Mouse (Mus musculus) v-Abl transformed pro-B cells (cell line): ENCODE measurements around the gene Rerg.

Experiments
- in situ Hi-C, 2 experiments: fragments of 400-800 bp; cut with MboI; formaldehyde crosslinking; loops; one replicate each; pipeline ENCODE4 v1.15.1; 2025; ENCODE audit not compliant: unreplicated experiment in 2 of 2

Gene Rerg

GRCm38 (mm10) chr6:137138822-137139221 lies 31.5 kb downstream of the Rerg start:
- in situ Hi-C loops = no loop called here

- in situ Hi-C loops = no loop called here
Observed at GRCm38 (mm10) chr6:137138391-137138790, 31.9 kb downstream of the Rerg start.

GRCm38 (mm10) chr6:137136401-137136800 lies 33.9 kb downstream of the Rerg start:
- in situ Hi-C loops = no loop called here

- in situ Hi-C loops = no loop called here
Observed at GRCm38 (mm10) chr6:137135506-137136391, 34.5 kb downstream of the Rerg start.

GRCm38 (mm10) chr6:137131794-137132193 lies 38.5 kb downstream of the Rerg start:
- in situ Hi-C loops = no loop called here

GRCm38 (mm10) chr6:137131349-137131748 lies 38.9 kb downstream of the Rerg start:
- in situ Hi-C loops = no loop called here

- in situ Hi-C loops = no loop called here
Observed at GRCm38 (mm10) chr6:137126861-137127260, 43.4 kb downstream of the Rerg start.

GRCm38 (mm10) chr6:137126224-137126623 lies 44.1 kb downstream of the Rerg start:
- in situ Hi-C loops = no loop called here

- in situ Hi-C loops = no loop called here
Observed at GRCm38 (mm10) chr6:137125433-137125832, 44.9 kb downstream of the Rerg start.

- in situ Hi-C loops = no loop called here
Observed at GRCm38 (mm10) chr6:137125006-137125405, 45.3 kb downstream of the Rerg start.

GRCm38 (mm10) chr6:137116849-137117473 lies 53.3 kb downstream of the Rerg start:
- in situ Hi-C loops = no loop called here

- in situ Hi-C loops = no loop called here
Observed at GRCm38 (mm10) chr6:137114859-137115258, 55.4 kb downstream of the Rerg start.

- in situ Hi-C loops = no loop called here
Observed at GRCm38 (mm10) chr6:137111266-137111813, 59.0 kb downstream of the Rerg start.

- in situ Hi-C loops = no loop called here
Observed at GRCm38 (mm10) chr6:137110778-137111174, 59.5 kb downstream of the Rerg start.

- in situ Hi-C loops = no loop called here
Observed at GRCm38 (mm10) chr6:137109811-137110777, 60.2 kb downstream of the Rerg start.

GRCm38 (mm10) chr6:137105285-137105684 lies 65.0 kb downstream of the Rerg start:
- in situ Hi-C loops = no loop called here

GRCm38 (mm10) chr6:137102662-137103179 lies 67.6 kb downstream of the Rerg start:
- in situ Hi-C loops = no loop called here

- in situ Hi-C loops = no loop called here
Observed at GRCm38 (mm10) chr6:137101886-137102661, 68.2 kb downstream of the Rerg start.

GRCm38 (mm10) chr6:137100259-137100658 lies 70.0 kb downstream of the Rerg start:
- in situ Hi-C loops = no loop called here
